ENCODE assay signal across 9 mouse cellular contexts in genomic region chr12:80681340-80681739, GRCm38 (mm10). TPM values are rescaled to one million over a fixed set of nuclear protein-coding genes. Genes with fewer than 3 reads are reported as not detected.
A peak's percentile ranks its signal among the peaks of the same experiment; 100 is the strongest.
DNase-seq lines count a peak whose midpoint lies in the region; ATAC-seq and TF ChIP-seq lines count a peak whose summit lies in the region.
"Had no signal": no experiment of that assay in that cellular context is flagged by ENCODE, and none has a peak within 500 bp of the region (broad histone marks: within the 10 kb centered on the region; RNA-seq: fewer than 3 reads in every experiment).

No protein-coding gene starts in this region.

- H3K27ac ChIP-seq in forebrain, embryonic 13.5 days = no peak overlapping the region
- H3K27ac ChIP-seq in forebrain, embryonic 11.5 days (ENCODE audit: low read depth, low read length) = no peak overlapping the region
- no peak overlapping the region for H3K27ac ChIP-seq in neural tube, embryonic 11.5 days (ENCODE audit: low read depth, low read length)
- H3K27ac ChIP-seq in neural tube, embryonic 15.5 days (replicated peaks) = no peak overlapping the region
- H3K27ac ChIP-seq in midbrain, embryonic 16.5 days (ENCODE audit: low read length) = no peak overlapping the region
- H3K27ac ChIP-seq: neural tube, embryonic 13.5 days had no signal

- H3K9me3 ChIP-seq in forebrain, embryonic 13.5 days (replicated peaks) = no peaks in the 10 kb centered on the region
- no peaks in the 10 kb centered on the region for H3K9me3 ChIP-seq in forebrain, embryonic 11.5 days (ENCODE audit: control insufficient read depth, low read length)
- no peaks in the 10 kb centered on the region for H3K9me3 ChIP-seq in neural tube, embryonic 11.5 days (ENCODE audit: control insufficient read depth, low read length)
- H3K9me3 ChIP-seq in neural tube, embryonic 15.5 days (replicated peaks) = no peaks in the 10 kb centered on the region
- no peaks in the 10 kb centered on the region for H3K9me3 ChIP-seq in midbrain, embryonic 16.5 days (replicated peaks; ENCODE audit: control insufficient read depth, low read length, poor library complexity, severe bottlenecking)
- H3K9me3 ChIP-seq: neural tube, embryonic 13.5 days had no signal

- no peak for DNase-seq in forebrain, embryonic 11.5 days (ENCODE audit: low spot score)
- DNase-seq in neural tube, embryonic 11.5 days (ENCODE audit: low spot score) = peak; percentile 18
- DNase-seq in brain, embryonic 14.5 days (ENCODE audit: low read depth) = peak; percentile 51
- DNase-seq in kidney, postnatal 4 days = peak; percentile 46 to 58
- DNase-seq in testis, postnatal 14 days (ENCODE audit: low spot score) = no peak

- 74% methylated on average over 1 of the region's 1 CpGs for WGBS in forebrain, embryonic 13.5 days
- 68% methylated on average over 1 of the region's 1 CpGs for WGBS in forebrain, embryonic 11.5 days
- WGBS in neural tube, embryonic 11.5 days = 75% methylated on average over 1 of the region's 1 CpGs
- 83% methylated on average over 1 of the region's 1 CpGs for WGBS in neural tube, embryonic 15.5 days
- WGBS in midbrain, embryonic 16.5 days = 80% methylated on average over 1 of the region's 1 CpGs

- peak; percentile 77; the same call in 1 of the 2 replicates for TF ChIP-seq CTCF in brain, embryonic 14.5 days (IDR thresholded peaks at IDR 0.05; ENCODE audit: borderline replicate concordance, extremely low read depth, insufficient read depth, insufficient read length)

- peaks cover 20% of the 10 kb centered on the region for H3K36me3 ChIP-seq in forebrain, embryonic 13.5 days (ENCODE audit: poor library complexity, severe bottlenecking)
- no peaks in the 10 kb centered on the region; the same call in 1 of the 2 replicates for H3K36me3 ChIP-seq in forebrain, embryonic 11.5 days (ENCODE audit: control insufficient read depth, insufficient read depth, low read length)
- no peaks in the 10 kb centered on the region; the same call in 1 of the 2 replicates for H3K36me3 ChIP-seq in neural tube, embryonic 11.5 days (ENCODE audit: control insufficient read depth, insufficient read depth, low read length)
- peaks cover 28% of the 10 kb centered on the region for H3K36me3 ChIP-seq in neural tube, embryonic 15.5 days
- peaks cover 12% of the 10 kb centered on the region for H3K36me3 ChIP-seq in midbrain, embryonic 16.5 days (ENCODE audit: control insufficient read depth, insufficient read depth, low read length)

- H3K4me1 ChIP-seq in forebrain, embryonic 13.5 days = no peaks in the 10 kb centered on the region
- H3K4me1 ChIP-seq in forebrain, embryonic 11.5 days (replicated peaks; ENCODE audit: control insufficient read depth, insufficient read depth, low read length) = no peaks in the 10 kb centered on the region
- H3K4me1 ChIP-seq in neural tube, embryonic 11.5 days (ENCODE audit: control insufficient read depth, insufficient read depth, low read length) = no peaks in the 10 kb centered on the region
- no peaks in the 10 kb centered on the region for H3K4me1 ChIP-seq in neural tube, embryonic 15.5 days
- H3K4me1 ChIP-seq in midbrain, embryonic 16.5 days (ENCODE audit: control insufficient read depth, insufficient read depth, low read length) = no peaks in the 10 kb centered on the region
- H3K4me1 ChIP-seq: neural tube, embryonic 13.5 days had no signal

- no peak for TF ChIP-seq POLR2A in brain, embryonic 14.5 days (IDR thresholded peaks at IDR 0.05; ENCODE audit: borderline replicate concordance, extremely low read depth, insufficient read depth, insufficient read length, poor library complexity, severe bottlenecking)

- H3K4me3 ChIP-seq in forebrain, embryonic 13.5 days = no peak overlapping the region
- H3K4me3 ChIP-seq in forebrain, embryonic 11.5 days (ENCODE audit: low read depth, low read length) = no peak overlapping the region
- H3K4me3 ChIP-seq in neural tube, embryonic 11.5 days (ENCODE audit: low read depth, low read length) = no peak overlapping the region
- no peak overlapping the region for H3K4me3 ChIP-seq in neural tube, embryonic 15.5 days (replicated peaks)
- no peak overlapping the region for H3K4me3 ChIP-seq in midbrain, embryonic 16.5 days (ENCODE audit: low read depth, low read length)
- H3K4me3 ChIP-seq: neural tube, embryonic 13.5 days had no signal

- ATAC-seq in forebrain, embryonic 13.5 days = peak; percentile 43; the same call in 1 of the 2 replicates
- ATAC-seq in forebrain, embryonic 11.5 days (replicated peaks; ENCODE audit: low FRiP score) = no peak
- no peak for ATAC-seq in neural tube, embryonic 11.5 days (ENCODE audit: insufficient read depth, low FRiP score, low TSS enrichment)
- no peak for ATAC-seq in neural tube, embryonic 15.5 days (ENCODE audit: low FRiP score)
- ATAC-seq in midbrain, embryonic 16.5 days = 0 out of 2 replicates have a peak, but pooled peaks have one; percentile 48

- no peaks in the 10 kb centered on the region for H3K27me3 ChIP-seq in forebrain, embryonic 13.5 days
- H3K27me3 ChIP-seq in forebrain, embryonic 11.5 days (ENCODE audit: control insufficient read depth, insufficient read depth, low read length) = no peaks in the 10 kb centered on the region
- H3K27me3 ChIP-seq in neural tube, embryonic 11.5 days (ENCODE audit: control insufficient read depth, insufficient read depth, low read length) = no peaks in the 10 kb centered on the region
- H3K27me3 ChIP-seq in neural tube, embryonic 15.5 days (replicated peaks) = no peaks in the 10 kb centered on the region
- H3K27me3 ChIP-seq in midbrain, embryonic 16.5 days (ENCODE audit: control insufficient read depth, insufficient read depth, low read depth, low read length) = no peaks in the 10 kb centered on the region
- H3K27me3 ChIP-seq: neural tube, embryonic 13.5 days had no signal

- H3K9ac ChIP-seq in forebrain, embryonic 13.5 days = no peak overlapping the region
- H3K9ac ChIP-seq in forebrain, embryonic 11.5 days (ENCODE audit: low read length) = no peak overlapping the region
- no peak overlapping the region for H3K9ac ChIP-seq in neural tube, embryonic 11.5 days (ENCODE audit: low read length)
- H3K9ac ChIP-seq in neural tube, embryonic 15.5 days (replicated peaks) = no peak overlapping the region
- H3K9ac ChIP-seq in midbrain, embryonic 16.5 days (ENCODE audit: low read depth, low read length) = no peak overlapping the region
- H3K9ac ChIP-seq: neural tube, embryonic 13.5 days had no signal

- H3K4me2 ChIP-seq in forebrain, embryonic 13.5 days = no peak overlapping the region
- H3K4me2 ChIP-seq in forebrain, embryonic 11.5 days (ENCODE audit: low read depth, low read length, severe bottlenecking) = no peak overlapping the region
- no peak overlapping the region for H3K4me2 ChIP-seq in neural tube, embryonic 11.5 days (ENCODE audit: low read depth)
- H3K4me2 ChIP-seq in neural tube, embryonic 15.5 days = no peak overlapping the region
- no peak overlapping the region for H3K4me2 ChIP-seq in midbrain, embryonic 16.5 days (ENCODE audit: low read length)
- H3K4me2 ChIP-seq: neural tube, embryonic 13.5 days had no signal

RNA-seq across cellular contexts. Expression of gene Plekhd1, which starts 11.1 kb away (rescaled TPM):
- polyA plus RNA-seq in forebrain, embryonic 13.5 days (2015; fragmentation: Nextera tagmentation; extraction: Ambion mirVana) = 0.43 and 0.74 TPM in 2 replicates
- polyA plus RNA-seq in forebrain, embryonic 11.5 days (2014; fragmentation: Nextera tagmentation; extraction: Ambion mirVana) = 0.48 and 0.60 TPM in 2 replicates
- polyA plus RNA-seq in neural tube, embryonic 11.5 days (2014; fragmentation: Nextera tagmentation; extraction: Ambion mirVana) = 1.3 and 1.5 TPM in 2 replicates
- 10.5 and 11.8 TPM in 2 replicates for polyA plus RNA-seq in neural tube, embryonic 15.5 days (2015; fragmentation: Nextera tagmentation; extraction: Ambion mirVana)
- polyA plus RNA-seq in brain, embryonic 14.5 days (2012; rRNA removed) = 2.0 and 3.5 TPM in 2 replicates
- polyA plus RNA-seq in midbrain, embryonic 16.5 days (2015; fragmentation: Nextera tagmentation; extraction: Ambion mirVana) = 3.0 and 3.9 TPM in 2 replicates

RNA-seq across cellular contexts. Expression of gene Erh, which starts 37.2 kb away (rescaled TPM):
- polyA plus RNA-seq in forebrain, embryonic 13.5 days (2015; fragmentation: Nextera tagmentation; extraction: Ambion mirVana) = 434 and 477 TPM in 2 replicates
- 400 and 407 TPM in 2 replicates for polyA plus RNA-seq in forebrain, embryonic 11.5 days (2014; fragmentation: Nextera tagmentation; extraction: Ambion mirVana)
- polyA plus RNA-seq in neural tube, embryonic 11.5 days (2014; fragmentation: Nextera tagmentation; extraction: Ambion mirVana) = 335 and 346 TPM in 2 replicates
- polyA plus RNA-seq in neural tube, embryonic 15.5 days (2015; fragmentation: Nextera tagmentation; extraction: Ambion mirVana) = 258 and 270 TPM in 2 replicates
- 317 and 398 TPM in 2 replicates for polyA plus RNA-seq in brain, embryonic 14.5 days (2012; rRNA removed)
- polyA plus RNA-seq in midbrain, embryonic 16.5 days (2015; fragmentation: Nextera tagmentation; extraction: Ambion mirVana) = 252 and 253 TPM in 2 replicates

RNA-seq across cellular contexts. Expression of gene Slc39a9, which starts 37.7 kb away (rescaled TPM):
- 20.2 and 23.8 TPM in 2 replicates for polyA plus RNA-seq in forebrain, embryonic 13.5 days (2015; fragmentation: Nextera tagmentation; extraction: Ambion mirVana)
- polyA plus RNA-seq in forebrain, embryonic 11.5 days (2014; fragmentation: Nextera tagmentation; extraction: Ambion mirVana) = 29.9 and 33.1 TPM in 2 replicates
- 31.2 and 31.6 TPM in 2 replicates for polyA plus RNA-seq in neural tube, embryonic 11.5 days (2014; fragmentation: Nextera tagmentation; extraction: Ambion mirVana)
- polyA plus RNA-seq in neural tube, embryonic 15.5 days (2015; fragmentation: Nextera tagmentation; extraction: Ambion mirVana) = 22.6 and 25.5 TPM in 2 replicates
- 33.4 and 38.2 TPM in 2 replicates for polyA plus RNA-seq in brain, embryonic 14.5 days (2012; rRNA removed)
- polyA plus RNA-seq in midbrain, embryonic 16.5 days (2015; fragmentation: Nextera tagmentation; extraction: Ambion mirVana) = 25.2 and 26.2 TPM in 2 replicates

Comparison
In these comparisons a context has a peak if more than half of its experiments do, and no peak if none do; other contexts are left out.
1. ATAC-seq: peak in forebrain, embryonic 13.5 days (single experiment) and midbrain, embryonic 16.5 days (single experiment); none in forebrain, embryonic 11.5 days (single experiment), neural tube, embryonic 11.5 days (single experiment) and neural tube, embryonic 15.5 days (single experiment).
2. DNase-seq: peak in neural tube, embryonic 11.5 days (single experiment), brain, embryonic 14.5 days (single experiment) and kidney, postnatal 4 days (2 of 2); none in forebrain, embryonic 11.5 days (single experiment) and testis, postnatal 14 days (single experiment).